Mouse (Mus musculus): Measurements from ENCODE around the gene Trcg1.

DNA sequence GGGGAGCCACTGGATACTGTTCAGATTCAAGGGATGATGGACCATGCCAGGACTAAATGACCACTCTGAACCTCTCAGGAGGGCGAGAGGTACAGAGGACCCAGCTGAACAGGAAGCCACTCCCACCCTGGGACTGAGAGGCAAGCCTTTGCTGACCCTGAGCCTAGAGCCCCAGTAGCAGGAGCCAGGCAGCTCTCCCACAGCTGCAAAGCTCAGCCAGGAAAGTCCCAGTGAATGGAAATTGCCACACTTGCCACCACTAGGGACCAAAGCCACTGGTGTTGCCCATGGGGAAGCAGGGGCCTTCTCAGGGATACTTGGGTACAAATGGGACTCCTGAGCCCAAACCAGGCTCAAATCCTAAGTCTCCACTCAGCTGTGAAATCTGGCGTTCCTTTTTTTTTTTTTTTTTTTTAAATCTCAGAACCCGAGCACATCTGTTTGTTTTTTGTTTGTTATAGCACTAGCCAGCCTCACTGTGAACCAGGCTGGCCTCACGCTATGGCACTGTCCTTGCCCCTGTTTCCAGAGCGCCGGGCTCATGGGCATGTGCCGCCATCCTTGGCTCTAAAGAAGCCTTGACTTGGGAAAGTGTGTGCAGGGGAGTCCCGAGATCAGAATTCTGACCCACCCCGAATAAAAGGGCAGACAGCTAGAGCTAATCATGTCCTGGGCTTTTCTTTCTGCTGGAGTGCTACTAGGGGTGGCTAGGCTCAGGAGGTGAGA, 35.6 kb downstream of the Trcg1 start:
- TF ChIP-seq POLR2A (IDR thresholded peaks at IDR 0.05; ENCODE audit: extremely low read depth, insufficient read depth, low read length) (no peak), CTCF (IDR thresholded peaks at IDR 0.05; ENCODE audit: extremely low read depth, insufficient read depth, low read length) (no peak)

All from cortical plate, adult 2 months (tissue).